Mouse (Mus musculus) left cerebral cortex, postnatal 4 days (tissue): Measurements from ENCODE around the gene Nmt2. TPM values are rescaled to one million over a fixed set of nuclear protein-coding genes. Genes with fewer than 3 reads are reported as not detected.

Experiments used
- DNase-seq: peaks from one replicate; pipeline ENCODE4 v3.0.0-alpha.2; 2022
- intact Hi-C: fragments of 180-260 bp; cut with DNase I; formaldehyde crosslinking; loops from one replicate; pipeline ENCODE4 v1.15.1; 2025
- total RNA-seq, 2 experiments: library from RNA; stranded (reverse); gene quantifications; 2 replicates each; pipeline ENCODE4 v1.2.3; 2021

The Nmt2 gene
- total RNA-seq, result 100 to 1,000 TPM in 1 of 2 experiments, 10 to 100 TPM in 1; 94.1 to 106 TPM

DNA sequence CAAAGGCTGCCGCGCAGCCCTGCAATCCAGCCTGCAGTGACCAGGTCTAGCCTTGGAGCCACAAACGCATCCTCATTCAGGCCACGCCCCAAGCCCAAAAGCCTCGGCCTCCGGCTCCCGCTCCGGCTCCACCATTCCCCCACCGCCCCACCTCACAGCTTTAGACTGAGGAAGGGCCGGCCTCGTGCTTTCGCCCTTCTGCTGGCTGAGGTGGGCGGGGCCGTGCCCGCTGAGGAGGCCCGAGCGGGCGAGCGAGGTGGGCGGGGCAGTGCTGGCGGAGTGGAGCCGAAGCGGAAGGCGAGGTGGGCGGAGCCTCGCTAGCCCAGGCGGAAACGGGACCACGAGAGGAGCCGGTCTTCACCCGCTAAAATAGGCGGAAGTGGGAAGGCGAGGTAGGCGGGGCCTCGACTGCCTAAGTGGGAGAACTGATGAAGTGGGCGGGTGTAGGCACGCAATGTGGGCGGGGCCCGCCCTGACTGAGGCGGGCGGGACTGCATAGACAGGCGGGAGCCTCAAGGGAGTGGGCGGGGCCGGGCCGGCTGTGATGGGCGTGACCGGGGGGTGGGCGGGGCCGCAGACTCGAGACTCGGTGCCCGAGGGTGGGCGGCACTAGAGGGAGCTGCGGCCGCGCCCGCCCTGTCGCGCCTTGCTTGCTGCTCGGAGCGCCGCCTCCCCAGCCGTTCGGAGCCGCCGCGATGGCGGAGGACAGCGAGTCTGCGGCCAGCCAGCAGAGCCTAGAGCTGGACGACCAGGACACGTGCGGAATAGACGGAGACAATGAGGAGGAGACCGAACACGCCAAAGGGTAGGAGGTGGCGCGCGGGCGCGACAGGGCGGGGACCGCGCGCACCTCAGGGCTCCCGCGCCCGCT is at the start of gene Nmt2:
TSS of gene Nmt2 (plus strand) at position 611 of the 871 bp plus-strand sequence.
- intact Hi-C loops, result no loop called here
- peak; percentile 100 for DNase-seq

DNA sequence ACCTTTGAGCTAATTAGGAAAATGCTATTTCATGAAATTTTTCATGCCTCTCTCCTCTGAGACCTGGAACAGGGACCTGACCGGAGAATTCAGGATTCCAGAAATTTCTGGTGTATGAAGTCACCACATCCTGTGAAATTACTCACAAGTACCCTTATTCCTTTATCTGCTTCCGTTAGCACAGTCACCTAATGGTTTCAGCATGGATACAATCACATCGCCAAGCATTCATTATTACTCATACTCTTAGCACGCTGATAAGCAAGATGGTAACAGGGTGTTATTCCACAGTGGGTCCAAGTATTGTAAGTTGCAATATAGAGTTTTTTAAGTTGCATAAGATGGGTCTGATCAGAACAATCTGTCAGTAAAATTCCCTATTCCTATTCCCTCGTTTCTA is 44.8 kb upstream of the Nmt2 start:
- intact Hi-C loops, result no loop called here
- no peak for DNase-seq

DNA sequence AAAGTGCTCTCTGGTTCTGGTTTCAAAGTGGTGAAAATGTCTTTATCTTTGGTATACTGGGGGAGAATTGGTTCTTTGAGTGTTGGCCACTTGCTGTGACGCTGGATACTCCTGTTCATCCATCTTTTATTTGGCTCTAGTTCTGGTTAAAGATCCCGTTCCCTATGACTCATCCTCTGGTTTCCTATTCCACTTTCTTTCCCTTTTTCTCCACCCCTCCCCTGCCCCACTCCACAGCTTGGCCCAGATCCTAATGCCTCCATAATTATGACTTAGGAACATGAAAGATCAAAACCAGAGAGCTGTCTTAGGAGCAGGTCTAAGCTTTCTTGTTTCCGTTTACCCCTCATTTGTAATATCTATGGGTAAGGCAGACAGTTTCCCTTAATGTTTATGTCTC is 39.8 kb upstream of the Nmt2 start:
- no peak for DNase-seq
- intact Hi-C loops, result no loop called here

DNA sequence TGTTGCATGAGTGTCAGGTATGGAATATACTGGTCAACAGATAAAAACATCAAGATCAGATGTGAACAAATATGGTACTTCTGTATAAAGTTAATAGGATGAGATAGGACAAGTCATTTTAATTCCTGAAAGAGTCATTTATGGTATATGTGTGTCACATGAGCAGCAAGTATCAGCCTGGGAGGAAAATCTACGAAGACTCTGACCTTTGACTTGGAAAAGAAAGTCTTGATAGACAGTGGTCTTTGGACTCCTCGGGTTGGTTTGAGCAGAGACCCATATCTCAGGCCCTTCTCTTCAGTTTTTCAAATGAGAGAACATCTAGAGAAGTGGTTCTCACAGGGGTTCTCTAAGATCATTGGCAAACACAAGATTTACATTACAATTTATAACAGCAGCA is 32.7 kb upstream of the Nmt2 start:
- no peak for DNase-seq
- intact Hi-C loops, result no loop called here

DNA sequence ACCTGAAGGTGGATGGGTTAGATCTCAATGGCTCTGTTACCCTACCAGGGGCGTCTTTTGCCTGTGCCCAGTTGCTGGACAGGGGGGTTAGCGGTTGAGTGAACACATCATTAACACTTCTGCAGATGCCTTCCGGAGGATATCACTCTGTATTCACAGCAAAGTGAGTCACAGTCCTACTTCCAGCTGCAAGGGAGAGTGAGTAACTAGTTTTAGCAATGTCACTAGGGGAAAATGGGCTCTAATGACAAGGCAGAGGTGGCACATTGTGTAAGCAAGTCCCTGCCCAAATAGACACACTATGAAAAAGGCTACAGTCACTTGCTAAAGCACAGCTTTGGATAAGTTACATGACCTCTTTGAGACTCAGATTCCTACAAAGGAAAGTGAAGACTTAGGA is 17.5 kb upstream of the Nmt2 start:
- intact Hi-C loops, result no loop called here

DNA sequence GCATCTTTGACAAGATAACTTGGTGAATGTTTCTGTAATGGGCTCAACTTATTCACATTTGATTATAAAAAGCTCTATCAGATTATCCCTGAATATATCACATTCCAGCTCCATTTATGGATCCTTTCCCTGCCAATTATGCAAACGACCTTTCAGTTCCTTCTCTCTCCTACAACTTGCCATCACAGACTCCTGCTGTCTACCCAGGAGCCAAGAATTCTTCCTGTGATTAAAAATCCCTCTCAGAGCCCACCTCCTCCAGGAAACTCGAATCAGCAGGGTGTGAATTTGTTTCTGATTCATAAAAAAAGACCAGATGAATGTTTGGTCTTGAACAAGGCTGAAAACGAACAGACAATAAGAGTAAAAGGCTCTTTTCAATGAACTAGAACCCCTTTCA is 16.1 kb upstream of the Nmt2 start:
- DNase-seq, result no peak
- intact Hi-C loops, result no loop called here

More for the DNA sequence above, 17.5 kb upstream of the Nmt2 start:
- no peak for DNase-seq

DNA sequence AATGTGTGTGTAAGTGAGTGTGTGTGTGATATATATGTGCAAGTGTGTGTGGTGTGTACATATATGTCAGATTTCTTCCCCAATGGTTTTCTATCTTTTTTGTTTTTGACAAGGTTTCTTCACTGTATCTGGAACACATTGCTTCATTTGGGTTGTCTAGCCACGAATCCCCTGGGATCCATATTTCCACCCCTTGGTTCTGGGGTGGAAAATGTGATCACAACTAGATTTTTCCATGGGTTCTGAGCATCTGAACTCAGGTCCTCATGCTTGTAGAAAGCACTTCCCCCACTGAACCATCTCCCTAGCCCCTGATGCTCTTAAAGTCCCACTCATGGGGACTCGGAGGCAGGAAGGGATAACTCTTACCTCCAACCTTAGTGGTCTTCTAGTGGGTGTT is 10.7 kb upstream of the Nmt2 start:
- intact Hi-C loops, result no loop called here
- no peak for DNase-seq

DNA sequence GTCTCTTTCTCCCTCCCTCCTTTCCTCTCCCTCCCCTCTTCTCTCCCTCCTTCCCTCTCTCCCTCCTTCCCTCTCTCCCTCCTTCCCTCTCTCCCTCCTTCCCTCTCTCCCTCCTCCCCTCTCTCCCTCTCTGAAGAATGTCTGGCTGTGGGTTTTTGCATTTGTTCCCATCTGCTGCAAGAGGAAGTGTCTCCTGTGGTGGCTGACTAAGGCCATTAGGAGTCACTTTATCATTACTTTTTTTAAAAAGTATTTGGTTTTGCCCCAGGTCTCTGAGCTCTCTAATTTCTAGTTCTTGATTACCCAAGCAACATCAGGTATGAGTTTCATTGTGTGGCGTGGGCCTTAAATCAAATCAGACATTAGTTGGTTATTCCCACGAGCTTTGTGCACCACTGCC is 7.9 kb upstream of the Nmt2 start:
- DNase-seq, result no peak
- intact Hi-C loops, result no loop called here

DNA sequence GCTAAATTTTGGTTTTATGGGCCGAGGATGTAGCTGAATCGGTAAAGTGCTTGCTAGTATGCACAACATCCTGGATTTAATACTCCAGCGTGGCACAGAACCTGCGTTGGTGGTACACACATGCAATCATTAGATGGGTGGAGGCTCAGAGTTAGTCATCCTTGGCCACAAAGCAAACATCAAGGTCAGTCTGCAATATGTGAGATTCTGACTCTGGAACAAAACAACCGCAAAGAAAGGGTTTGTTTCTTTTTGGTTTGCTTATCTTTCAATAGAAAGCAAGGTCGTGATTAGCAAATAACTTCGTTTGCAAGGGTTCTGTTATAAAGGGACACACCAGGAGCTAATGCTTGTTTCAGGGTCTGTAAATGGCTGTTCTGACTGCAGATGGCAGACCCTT is 6.5 kb upstream of the Nmt2 start:
- intact Hi-C loops, result no loop called here
- no peak for DNase-seq

DNA sequence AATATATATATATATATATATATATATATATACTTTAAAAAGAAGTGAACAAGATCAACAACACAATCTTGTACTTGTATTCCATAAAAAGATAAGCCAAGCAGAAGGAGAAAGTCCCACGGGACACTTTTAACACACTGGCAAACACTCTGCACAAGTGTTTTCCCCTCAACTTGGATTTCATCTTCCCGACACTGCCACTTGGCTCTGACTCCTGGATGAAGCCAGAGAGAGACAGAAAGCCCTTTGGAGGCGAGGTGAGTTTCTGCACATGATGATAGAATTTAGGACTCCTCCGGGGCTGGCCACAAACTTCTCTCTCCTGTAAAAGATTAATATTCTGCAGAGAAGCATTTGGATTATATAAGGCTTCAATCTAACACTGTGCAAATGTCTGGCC is 2.7 kb upstream of the Nmt2 start:
- intact Hi-C loops, result no loop called here
- DNase-seq, result no peak

DNA sequence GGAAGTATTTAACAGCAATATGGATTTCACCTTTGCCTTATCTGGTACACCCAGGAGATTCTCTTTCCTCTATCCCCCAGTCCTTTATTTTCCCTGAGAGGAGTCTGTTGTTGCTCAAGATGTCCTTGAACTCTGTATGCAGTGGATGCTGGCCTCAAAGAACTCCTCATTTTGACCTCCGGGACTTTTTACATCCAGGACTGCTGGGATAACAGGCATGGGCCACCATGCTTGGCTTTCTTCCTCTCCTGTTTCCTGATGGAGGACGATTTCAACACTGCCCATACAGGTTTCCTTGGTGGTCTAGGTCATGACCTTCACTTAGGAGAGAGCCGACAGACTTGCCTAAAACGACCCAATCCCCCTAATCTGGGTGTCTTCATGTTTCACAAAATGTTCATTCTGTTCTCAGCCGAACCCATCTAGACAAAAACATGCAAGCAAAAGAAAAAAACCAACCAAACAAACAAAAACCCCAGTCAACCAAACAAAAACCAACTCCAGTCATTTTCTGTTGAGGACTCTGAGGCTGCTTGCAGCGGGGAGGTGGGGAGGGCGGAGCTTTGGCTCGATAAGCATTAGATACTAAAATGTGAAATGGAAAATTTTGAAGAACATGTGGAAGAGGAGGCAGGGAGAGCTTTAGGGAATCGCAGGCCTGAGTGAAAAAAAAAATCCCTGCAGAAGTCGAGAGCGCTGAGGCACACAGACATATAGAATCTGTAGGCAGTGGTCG is 978 bp upstream of the Nmt2 start:
- intact Hi-C loops, result no loop called here
- DNase-seq, result no peak

DNA sequence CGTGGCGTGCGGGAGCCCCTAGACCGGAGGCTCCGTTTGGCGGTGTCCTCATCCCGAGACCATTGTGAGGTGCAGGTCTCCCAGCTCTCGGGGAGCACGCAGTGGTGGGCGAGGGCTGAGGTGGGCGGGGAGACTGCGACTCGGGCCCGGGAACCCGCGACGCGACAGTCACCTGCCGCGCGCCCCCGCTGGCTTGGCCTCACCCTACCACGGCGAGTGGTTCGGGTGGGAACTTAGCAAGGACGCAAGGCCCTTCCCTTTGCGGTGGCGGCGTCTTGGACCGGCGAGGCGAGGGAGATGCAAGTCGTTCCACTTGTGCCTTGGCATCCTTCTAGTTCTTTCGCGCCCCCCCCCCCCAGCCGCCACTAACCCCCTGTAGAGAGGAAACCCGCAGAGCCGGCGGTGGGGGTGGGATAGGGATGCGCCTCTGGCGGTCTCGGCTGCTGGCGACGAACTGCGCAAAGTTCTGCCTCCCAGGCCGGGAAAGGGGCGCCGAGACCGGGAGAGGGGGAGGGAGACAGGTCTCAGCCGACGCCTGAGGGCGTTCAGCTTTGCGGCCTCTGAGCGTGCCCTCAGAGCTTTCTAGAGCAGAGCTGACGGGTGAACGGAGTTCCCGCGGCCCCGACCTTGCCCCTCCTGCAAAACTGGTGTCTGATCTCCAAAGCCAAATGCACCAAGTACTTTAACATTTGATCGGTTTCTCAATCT is 615 bp downstream of the Nmt2 start:
- peak; percentile 62 for DNase-seq
- intact Hi-C loops, result no loop called here

DNA sequence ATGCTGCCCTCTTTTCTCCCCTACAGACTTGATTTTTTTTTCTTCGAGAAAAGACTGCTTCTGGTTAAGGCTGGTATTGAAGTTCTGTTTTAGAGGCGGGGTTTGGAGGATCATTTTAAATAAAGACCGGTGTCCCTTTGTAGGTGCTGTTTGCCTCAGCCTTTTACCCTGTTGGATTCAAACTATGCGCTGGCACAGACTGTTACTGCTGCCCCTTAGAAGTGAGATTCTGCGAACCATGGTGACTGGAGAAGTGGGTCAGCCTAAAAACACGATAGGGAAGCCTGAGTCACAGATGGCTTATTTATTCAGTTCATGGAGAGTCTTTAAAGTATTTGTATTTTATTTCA is 1.1 kb downstream of the Nmt2 start:
- no peak for DNase-seq

DNA sequence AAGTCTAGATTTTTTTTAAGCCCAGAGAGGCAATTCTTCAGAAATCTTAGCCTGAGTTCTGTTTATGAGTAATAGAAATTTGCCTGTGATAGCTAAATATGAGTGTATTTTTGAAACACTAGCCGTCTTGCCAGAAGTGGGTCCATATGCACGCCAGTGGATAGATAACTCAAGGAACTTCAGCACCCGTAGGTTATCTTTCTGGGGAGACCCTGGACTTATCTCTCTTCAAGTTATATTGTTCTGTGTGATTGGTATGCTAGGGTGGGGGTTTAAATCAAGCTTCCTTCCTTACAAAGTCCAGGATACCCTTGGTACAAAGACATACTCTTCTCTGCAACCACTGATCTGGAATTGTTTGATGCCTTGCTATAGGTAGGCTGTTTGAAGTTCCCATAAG is 1.7 kb downstream of the Nmt2 start:
- DNase-seq, result no peak
- intact Hi-C loops, result no loop called here

More for the DNA sequence above, 1.1 kb downstream of the Nmt2 start:
- intact Hi-C loops, result no loop called here

DNA sequence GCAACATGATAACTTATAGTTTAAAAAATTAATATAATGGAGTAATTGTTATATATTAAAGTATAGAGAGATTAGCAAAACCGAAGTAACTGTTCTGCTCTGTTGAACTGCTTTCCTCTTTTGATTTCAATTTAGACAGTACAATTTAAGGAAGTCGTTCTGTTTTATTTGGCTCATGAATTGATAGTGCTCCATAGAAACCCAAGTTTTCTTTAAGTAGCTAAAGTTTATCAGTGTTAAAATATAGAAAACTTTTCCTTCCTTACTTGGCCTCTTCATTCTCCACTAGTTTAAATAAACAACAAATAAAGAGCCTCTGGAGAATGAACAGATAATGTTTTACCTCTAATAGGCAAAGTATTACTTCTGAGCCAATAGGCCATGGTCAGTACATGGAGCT is 2.2 kb downstream of the Nmt2 start:
- DNase-seq, result no peak
- intact Hi-C loops, result no loop called here

DNA sequence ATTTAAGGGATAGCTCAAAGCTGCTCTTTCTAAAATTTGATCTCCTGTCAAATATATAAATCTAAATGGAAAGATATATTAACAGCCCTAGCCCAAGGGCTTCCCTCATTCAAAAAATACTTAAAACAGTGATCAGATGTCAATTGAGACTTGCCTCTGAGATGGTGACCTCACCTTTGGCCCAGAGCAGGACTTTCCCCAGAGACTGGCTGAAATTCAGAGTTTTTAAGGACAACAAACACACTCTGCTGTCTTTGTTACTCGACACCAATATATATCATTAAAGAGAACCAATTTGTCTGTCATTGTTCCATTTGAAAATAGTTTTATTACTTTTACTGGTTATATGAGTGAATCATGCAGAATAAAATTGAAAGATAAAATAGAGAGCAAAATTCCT is 5.6 kb downstream of the Nmt2 start:
- intact Hi-C loops, result no loop called here
- no peak for DNase-seq

DNA sequence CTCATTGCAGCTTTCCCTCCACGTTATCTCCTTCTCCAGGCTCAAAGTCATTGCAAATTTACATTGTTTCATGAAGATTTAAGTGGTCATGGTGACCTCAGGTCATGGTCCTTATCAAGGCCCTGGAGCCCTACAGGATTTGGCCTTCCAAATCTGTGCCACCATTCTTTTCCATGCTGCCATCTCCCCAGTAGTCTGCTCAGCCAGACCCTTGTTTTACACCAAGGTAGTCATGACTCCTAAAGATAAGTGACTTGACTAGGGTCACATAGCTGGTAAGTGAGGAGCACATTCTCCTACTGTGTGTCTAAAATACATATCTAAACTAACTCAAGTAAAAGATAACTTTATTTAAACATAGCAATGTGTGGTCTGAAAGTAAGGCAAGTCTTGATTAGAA is 8.2 kb downstream of the Nmt2 start:
- DNase-seq, result no peak
- intact Hi-C loops, result no loop called here

DNA sequence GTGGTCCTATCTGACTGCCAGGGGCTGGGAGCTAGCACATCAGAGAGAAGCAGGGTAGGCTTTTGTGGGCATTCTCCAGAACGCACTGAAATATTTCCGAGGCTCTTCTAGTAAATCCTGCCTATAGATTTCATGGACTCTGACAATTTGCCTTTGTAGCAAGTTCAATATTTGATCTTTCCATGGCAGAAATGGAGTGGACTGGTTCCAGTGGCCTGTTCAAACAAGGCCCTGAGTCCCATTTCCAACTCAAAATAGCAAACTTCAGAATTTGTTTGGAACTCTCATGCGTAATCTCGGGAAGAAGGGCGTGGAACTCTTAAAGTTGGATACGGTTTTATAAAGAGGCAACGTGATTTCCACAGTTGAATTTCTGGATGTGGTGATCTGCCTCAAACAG is 11.8 kb downstream of the Nmt2 start:
- intact Hi-C loops, result no loop called here
- no peak for DNase-seq

DNA sequence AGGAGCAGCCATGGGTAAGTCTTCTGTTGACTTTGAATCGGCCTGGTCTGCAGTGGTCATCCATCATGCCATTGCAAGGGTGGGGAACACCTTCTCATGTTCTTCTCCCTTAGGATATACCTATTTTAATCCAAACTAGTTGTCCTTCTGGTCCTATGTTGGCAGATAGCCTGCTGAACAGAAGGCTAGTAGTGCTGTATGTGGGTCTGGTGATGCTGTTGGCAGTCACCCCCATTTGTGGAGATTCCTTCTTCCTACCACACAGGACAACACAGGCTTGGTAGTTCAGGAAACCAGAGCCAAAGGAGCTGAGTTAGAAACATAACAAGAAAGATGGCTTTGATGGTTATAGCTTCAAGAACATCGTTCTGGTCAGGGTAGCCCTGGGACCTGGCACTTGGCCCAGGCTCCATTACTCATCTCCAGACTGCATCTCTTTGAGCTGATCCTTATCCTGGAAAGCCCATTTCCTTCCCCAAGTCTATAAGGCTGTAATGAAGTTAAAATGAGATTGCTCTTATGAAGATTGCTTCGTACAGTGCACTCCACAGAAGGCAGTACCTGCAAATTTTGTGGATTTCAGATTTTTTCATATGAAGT is 21.5 kb downstream of the Nmt2 start:
- DNase-seq, result peak; percentile 10
- intact Hi-C loops, result no loop called here

DNA sequence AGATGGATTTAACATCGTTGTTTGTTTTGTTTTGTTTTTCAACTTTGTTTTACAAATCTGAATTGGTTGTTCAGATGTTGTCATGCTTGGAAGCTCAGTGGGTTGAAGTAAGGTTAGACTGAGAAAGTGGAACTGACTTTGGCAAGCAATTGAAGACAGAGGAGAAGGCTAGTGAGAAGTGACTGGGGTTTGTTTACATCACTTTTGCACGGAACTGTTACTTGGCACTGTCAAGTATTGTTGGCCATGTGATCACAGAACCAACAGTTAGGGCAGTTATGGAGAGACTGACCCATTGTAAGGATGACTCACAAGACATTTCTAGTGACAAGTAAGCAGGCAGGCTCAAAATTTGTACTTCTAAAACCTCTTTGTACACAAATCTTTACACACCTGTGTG is 39.1 kb downstream of the Nmt2 start:
- DNase-seq, result no peak
- intact Hi-C loops, result no loop called here

DNA sequence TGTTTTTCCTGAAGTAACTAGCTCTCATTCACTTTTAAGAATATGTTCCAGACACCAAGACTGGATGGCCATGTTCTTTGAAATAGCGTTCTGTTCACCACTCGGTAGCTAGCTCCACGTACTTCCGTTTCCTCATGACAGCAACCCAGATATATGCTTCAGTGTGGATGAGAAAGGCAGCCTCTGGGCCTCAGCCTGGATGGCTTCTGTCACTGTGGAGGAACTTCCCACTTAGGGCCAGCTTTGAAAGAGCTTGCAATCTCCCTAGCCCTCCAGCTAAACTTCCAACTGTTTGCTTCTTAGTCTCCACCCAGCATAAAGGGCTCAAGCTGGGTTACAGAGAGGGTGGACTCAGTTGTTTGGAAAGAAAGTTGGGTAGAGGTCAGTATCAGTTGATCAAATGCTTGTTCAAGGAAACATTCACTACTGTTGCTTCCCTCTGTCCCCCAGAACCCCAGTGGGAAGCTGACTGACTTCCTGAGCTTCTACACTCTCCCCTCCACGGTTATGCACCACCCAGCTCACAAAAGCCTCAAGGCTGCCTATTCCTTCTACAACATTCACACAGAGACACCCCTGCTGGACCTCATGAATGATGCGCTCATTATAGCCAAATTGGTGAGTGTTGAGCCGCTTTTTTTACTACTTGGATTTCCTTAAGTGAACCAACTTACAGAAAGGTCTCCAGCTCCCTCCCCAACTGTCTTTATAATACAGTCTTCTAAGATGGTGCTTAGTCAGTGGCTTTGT is 40.5 kb downstream of the Nmt2 start:
- intact Hi-C loops, result no loop called here
- no peak for DNase-seq
